Mouse (Mus musculus): ENCODE data around the gene Sat2. TPM values are rescaled to one million over a fixed set of nuclear protein-coding genes. Genes with fewer than 3 reads are reported as not detected.
"Not testable (repeated sequence)": the region's sequence is repeated elsewhere in the genome, so short reads cannot be mapped to it uniquely, and the experiment has no call there.

The Sat2 gene
- polyA plus RNA-seq, 2 experiments: 16.5 to 21.1 TPM

DNA sequence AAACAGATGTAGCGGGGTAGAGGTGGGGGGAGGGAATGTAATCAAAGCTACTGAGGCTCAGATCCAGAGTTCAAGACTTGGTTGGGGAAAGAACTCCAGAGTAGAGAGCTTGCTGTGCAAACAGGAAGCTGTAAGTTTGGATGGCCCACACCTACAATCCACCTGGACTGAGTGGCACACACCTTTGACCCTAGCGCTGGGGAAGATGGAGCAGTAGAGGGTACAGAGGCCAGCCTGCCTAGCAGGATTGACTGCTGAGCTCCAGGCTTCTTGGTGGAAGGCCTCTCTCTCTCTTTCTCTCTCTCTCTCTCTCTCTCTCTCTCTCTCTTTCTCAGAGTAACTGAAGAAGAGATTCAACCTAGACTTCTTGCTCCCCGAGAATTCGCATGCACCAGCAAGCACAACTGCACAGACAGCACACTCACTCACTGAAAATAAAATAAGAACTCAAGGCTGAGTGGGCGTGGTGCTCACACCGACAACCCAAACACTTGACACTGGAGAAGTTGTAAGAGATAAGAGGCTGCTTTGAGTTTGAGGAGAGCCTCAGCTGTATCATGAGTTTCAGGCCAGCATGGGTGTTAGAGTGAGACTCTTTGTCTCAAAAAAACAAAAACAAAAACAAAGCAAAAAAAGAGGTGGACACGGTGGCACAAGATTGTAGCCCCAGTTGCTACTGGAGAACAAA, 1.3 kb upstream of the Sat2 start:
- 87% methylated on average over 7 of the region's 7 CpGs for WGBS
- no peaks in the 10 kb centered on the region for H3K27me3 ChIP-seq (ENCODE audit: control insufficient read depth, insufficient read depth, low read length)
- DNase-seq (ENCODE audit: low spot score) (no peak), ATAC-seq (ENCODE audit: low FRiP score, low read depth) (no peak)
- no peak overlapping the region for H3K4me3 ChIP-seq (replicated peaks; ENCODE audit: low read length)
- H3K27ac ChIP-seq (replicated peaks; ENCODE audit: low read depth, low read length): no peak overlapping the region
- no peaks in the 10 kb centered on the region for H3K36me3 ChIP-seq (ENCODE audit: control insufficient read depth, insufficient read depth, low read length)
- no peaks in the 10 kb centered on the region for H3K9me3 ChIP-seq (ENCODE audit: control insufficient read depth, low read length)
- no peak overlapping the region for H3K9ac ChIP-seq (ENCODE audit: low read depth, low read length, severe bottlenecking)
- no peak overlapping the region for H3K4me2 ChIP-seq (replicated peaks; ENCODE audit: low read depth, low read length, severe bottlenecking)
- H3K4me1 ChIP-seq (ENCODE audit: control insufficient read depth, insufficient read depth, low read length): 0 out of 2 replicates have a peak, but pooled peaks cover 7% of the 10 kb centered on the region
- no peak for TF ChIP-seq POLR2A (IDR thresholded peaks at IDR 0.05; ENCODE audit: borderline replicate concordance, extremely low read depth, insufficient read depth, insufficient read length)

DNA sequence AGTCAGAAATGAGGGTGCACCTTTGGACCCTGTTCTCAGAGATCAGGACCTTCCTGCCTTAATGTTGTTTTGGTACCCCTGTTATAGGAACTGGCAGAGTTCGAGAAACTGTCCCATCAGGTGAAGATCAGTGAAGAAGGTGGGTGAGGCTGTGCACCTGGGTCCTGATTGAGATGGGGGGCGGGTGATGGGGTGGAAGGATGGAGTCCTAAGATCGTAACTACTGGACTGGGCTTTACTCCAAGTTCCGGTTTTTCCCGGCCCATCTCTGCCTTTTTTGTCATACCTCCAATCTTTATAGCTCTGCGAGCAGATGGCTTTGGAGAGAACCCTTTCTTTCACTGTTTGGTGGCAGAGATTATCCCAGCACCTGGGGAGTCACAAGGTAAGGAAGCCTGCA, 582 bp downstream of the Sat2 start:
- Histone ChIP-seq H3K36me3 (ENCODE audit: control insufficient read depth, insufficient read depth, low read length) (no peaks in the 10 kb centered on the region), H3K9ac (ENCODE audit: low read depth, low read length, severe bottlenecking) (peak overlapping the region; percentile 69), H3K4me3 (replicated peaks; ENCODE audit: low read length) (peak overlapping the region; percentile 51), H3K27me3 (ENCODE audit: control insufficient read depth, insufficient read depth, low read length) (no peaks in the 10 kb centered on the region), H3K9me3 (ENCODE audit: control insufficient read depth, low read length) (no peaks in the 10 kb centered on the region), H3K4me1 (ENCODE audit: control insufficient read depth, insufficient read depth, low read length) (0 out of 2 replicates have a peak, but pooled peaks cover 7% of the 10 kb centered on the region), H3K4me2 (replicated peaks; ENCODE audit: low read depth, low read length, severe bottlenecking) (peak overlapping the region; percentile 75), H3K27ac (replicated peaks; ENCODE audit: low read depth, low read length) (0 out of 2 replicates have a peak overlapping the region, but pooled peaks have one; percentile 2)
- 27% methylated on average over 6 of the region's 6 CpGs for WGBS
- ATAC-seq (ENCODE audit: low FRiP score, low read depth): 0 out of 2 replicates have a peak, but pooled peaks have one; percentile 9
- no peak for TF ChIP-seq POLR2A (IDR thresholded peaks at IDR 0.05; ENCODE audit: borderline replicate concordance, extremely low read depth, insufficient read depth, insufficient read length)
- DNase-seq (ENCODE audit: low spot score): no peak

DNA sequence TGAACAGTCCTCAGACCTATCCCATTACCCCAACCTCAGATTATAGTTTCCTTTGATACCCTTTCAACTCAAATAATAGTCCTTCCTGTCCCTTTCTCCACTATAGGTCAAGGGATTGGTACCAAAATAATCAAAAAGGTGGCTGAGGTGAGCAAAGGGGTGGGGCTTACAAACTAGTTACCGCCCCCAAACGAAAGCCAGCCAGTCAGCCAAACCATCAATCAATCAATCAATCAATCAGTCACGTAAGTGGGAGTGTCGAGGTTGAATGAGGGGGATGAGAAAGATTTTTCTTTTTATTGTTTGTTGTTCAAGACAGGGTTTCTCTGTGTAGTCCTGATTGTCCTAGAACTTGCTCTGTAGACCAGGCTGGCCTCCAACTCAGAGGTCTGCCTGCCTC, 1.2 kb downstream of the Sat2 start:
- no peak overlapping the region for H3K27ac ChIP-seq (replicated peaks; ENCODE audit: low read depth, low read length)
- no peaks in the 10 kb centered on the region for H3K27me3 ChIP-seq (ENCODE audit: control insufficient read depth, insufficient read depth, low read length)
- peak overlapping the region; percentile 69; the same call in 1 of the 2 replicates for H3K9ac ChIP-seq (ENCODE audit: low read depth, low read length, severe bottlenecking)
- H3K9me3 ChIP-seq (ENCODE audit: control insufficient read depth, low read length): no peaks in the 10 kb centered on the region
- no peaks in the 10 kb centered on the region for H3K36me3 ChIP-seq (ENCODE audit: control insufficient read depth, insufficient read depth, low read length)
- 0 out of 2 replicates have a peak, but pooled peaks cover 7% of the 10 kb centered on the region for H3K4me1 ChIP-seq (ENCODE audit: control insufficient read depth, insufficient read depth, low read length)
- DNase-seq (ENCODE audit: low spot score) (no peak), ATAC-seq (ENCODE audit: low FRiP score, low read depth) (no peak)
- WGBS: 65% methylated on average over 4 of the region's 4 CpGs
- TF ChIP-seq POLR2A (IDR thresholded peaks at IDR 0.05; ENCODE audit: borderline replicate concordance, extremely low read depth, insufficient read depth, insufficient read length): no peak
- H3K4me3 ChIP-seq (replicated peaks; ENCODE audit: low read length): peak overlapping the region; percentile 51
- peak overlapping the region; percentile 75 for H3K4me2 ChIP-seq (replicated peaks; ENCODE audit: low read depth, low read length, severe bottlenecking)

DNA sequence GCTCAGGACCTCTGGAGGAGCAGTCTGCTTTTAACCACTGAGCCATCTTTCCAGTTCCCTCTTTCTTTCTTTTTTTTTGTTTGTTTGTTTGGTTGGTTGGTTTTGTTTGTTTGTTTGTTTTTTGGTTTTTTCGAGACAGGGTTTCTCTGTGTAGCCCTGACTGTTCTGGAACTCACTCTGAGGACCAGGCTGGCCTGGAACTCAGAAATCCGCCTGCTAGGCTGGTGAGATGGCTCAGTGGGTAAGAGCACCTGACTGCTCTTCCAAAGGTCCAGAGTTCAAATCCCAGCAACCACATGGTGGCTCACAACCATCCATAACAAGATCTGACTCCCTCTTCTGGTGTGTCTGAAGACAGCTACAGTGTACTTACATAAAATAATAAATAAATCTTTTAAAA, 2.5 kb downstream of the Sat2 start:
- not testable (repeated sequence) for DNase-seq (ENCODE audit: low spot score); H3K27me3 ChIP-seq (ENCODE audit: control insufficient read depth, insufficient read depth, low read length); H3K27ac ChIP-seq (replicated peaks; ENCODE audit: low read depth, low read length); H3K4me2 ChIP-seq (replicated peaks; ENCODE audit: low read depth, low read length, severe bottlenecking); H3K4me1 ChIP-seq (ENCODE audit: control insufficient read depth, insufficient read depth, low read length); H3K9ac ChIP-seq (ENCODE audit: low read depth, low read length, severe bottlenecking); H3K36me3 ChIP-seq (ENCODE audit: control insufficient read depth, insufficient read depth, low read length); ATAC-seq (ENCODE audit: low FRiP score, low read depth); H3K4me3 ChIP-seq (replicated peaks; ENCODE audit: low read length); H3K9me3 ChIP-seq (ENCODE audit: control insufficient read depth, low read length)
- 82% methylated on average over 2 of the region's 2 CpGs for WGBS

DNA sequence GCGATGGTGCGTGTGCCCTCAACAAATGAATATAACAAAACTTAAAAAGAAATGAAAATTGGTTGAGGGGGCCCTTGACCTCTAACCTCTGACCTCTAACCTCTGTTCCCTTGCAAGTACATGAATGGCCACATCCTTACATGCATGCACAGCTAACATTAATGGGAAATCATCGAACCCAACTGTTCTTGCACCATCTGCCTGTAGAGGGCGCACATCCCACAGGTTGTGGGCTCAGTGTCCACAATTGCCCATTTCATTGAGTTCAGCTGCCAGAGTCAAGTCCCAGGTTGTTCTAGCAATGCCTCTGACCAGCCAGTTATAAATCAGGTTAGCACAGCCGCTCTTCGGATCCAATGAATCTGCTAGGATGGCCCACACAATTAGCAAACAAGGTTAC, 6.5 kb downstream of the Sat2 start:
- no peaks in the 10 kb centered on the region for H3K9me3 ChIP-seq (ENCODE audit: control insufficient read depth, low read length)
- no peaks in the 10 kb centered on the region for H3K4me1 ChIP-seq (ENCODE audit: control insufficient read depth, insufficient read depth, low read length)
- no peaks in the 10 kb centered on the region for H3K36me3 ChIP-seq (ENCODE audit: control insufficient read depth, insufficient read depth, low read length)
- peak; percentile 76 for DNase-seq (ENCODE audit: low spot score)
- no peak for TF ChIP-seq POLR2A (IDR thresholded peaks at IDR 0.05; ENCODE audit: borderline replicate concordance, extremely low read depth, insufficient read depth, insufficient read length)
- no peak overlapping the region for H3K4me2 ChIP-seq (replicated peaks; ENCODE audit: low read depth, low read length, severe bottlenecking)
- no peak for ATAC-seq (ENCODE audit: low FRiP score, low read depth)
- H3K27me3 ChIP-seq (ENCODE audit: control insufficient read depth, insufficient read depth, low read length): no peaks in the 10 kb centered on the region
- H3K9ac ChIP-seq (ENCODE audit: low read depth, low read length, severe bottlenecking): no peak overlapping the region
- 37% methylated on average over 6 of the region's 6 CpGs for WGBS
- no peak overlapping the region for H3K27ac ChIP-seq (replicated peaks; ENCODE audit: low read depth, low read length)
- no peak overlapping the region for H3K4me3 ChIP-seq (replicated peaks; ENCODE audit: low read length)
